Mouse (Mus musculus) inflammation-experienced regulatory T-cells, adult 16 weeks (primary cell): ENCODE results near the gene Heatr3. TPM values are rescaled to one million over a fixed set of nuclear protein-coding genes. Genes with fewer than 3 reads are reported as not detected.

Experiments
- polyA plus RNA-seq: library from polyadenylated mRNA; unstranded; fragments of 100-300 nt; shearing (Covaris generic); gene quantifications from one replicate; pipeline ENCODE4 v1.2.1, GENCODE M21; 2017

Gene Heatr3
- 31.1 TPM for polyA plus RNA-seq

GRCm38 (mm10) chr8:88137748-88138484 lies at the start of gene Heatr3:
TSS of gene Heatr3 (plus strand) at chr8:88137855.

GRCm38 (mm10) chr8:88118456-88119036 lies 19.1 kb upstream of the Heatr3 start, which contains the start of gene Cnep1r1:
TSS of gene Cnep1r1 (plus strand) at chr8:88118769.

DNA sequence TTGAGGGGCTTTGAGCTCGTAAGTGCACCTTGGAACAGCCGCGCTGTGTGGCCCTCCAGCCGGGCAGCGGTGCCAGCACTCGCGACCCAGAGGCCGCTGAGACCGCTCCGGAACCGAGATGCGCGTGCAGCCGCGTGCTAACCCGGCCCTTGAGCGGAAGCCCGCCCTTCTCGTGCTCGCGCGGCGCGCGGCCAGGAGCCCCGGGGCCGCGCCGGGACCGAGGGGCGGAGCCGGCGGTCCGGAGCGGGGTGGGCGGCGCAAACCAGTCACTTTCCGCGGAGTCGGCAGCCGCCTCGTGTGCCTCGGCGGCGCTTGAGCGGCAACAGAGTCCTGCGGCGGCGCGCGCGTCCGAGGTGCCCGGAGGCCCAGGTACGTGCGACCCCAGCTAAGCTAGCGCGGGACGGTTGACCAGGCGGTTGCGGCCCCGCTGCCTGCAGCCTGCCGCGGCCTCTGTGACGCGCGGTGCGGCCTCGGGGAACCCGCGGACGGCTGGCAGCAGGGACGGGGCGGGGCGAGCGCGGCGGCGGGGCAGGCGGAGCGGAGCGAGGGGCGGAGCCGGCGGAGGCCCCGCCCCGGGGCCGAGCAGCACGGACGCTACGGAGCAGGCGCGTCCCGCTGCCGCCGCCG lies 61.4 kb downstream of the Heatr3 start, which contains the start of gene Tent4b:
Gene Tent4b (plus strand): TSS at position 269 of the 627 bp plus-strand sequence.

Other genes starting within 250 kb of the Heatr3 start
- gene Zfp423, start 178.3 kb upstream of the Heatr3 start, polyA plus RNA-seq = not detected
- 38.7 TPM for gene Cnep1r1, start 19.1 kb upstream of the Heatr3 start, polyA plus RNA-seq
- gene Tent4b, start 61.4 kb downstream of the Heatr3 start, polyA plus RNA-seq = 5.1 TPM
- 201 TPM for gene Adcy7, start 134.5 kb downstream of the Heatr3 start, polyA plus RNA-seq
- gene Brd7, start 224.3 kb downstream of the Heatr3 start, polyA plus RNA-seq = 28.9 TPM